Mouse (Mus musculus): ENCODE measurements around the gene Lpcat2b.

GRCm38 (mm10) chr5:107403011-107403946, 28.1 kb upstream of the Lpcat2b start:
- TF ChIP-seq CTCF (conservative IDR thresholded peaks at IDR 0.05; ENCODE audit: low read length) (no peak), POU5F1 (IDR thresholded peaks at IDR 0.05; ENCODE audit: borderline replicate concordance, low read length) (no peak)

Measured in E14TG2a.4 (cell line).